Comparison of ENCODE assay signal across 11 mouse cellular contexts in the genomic region with DNA sequence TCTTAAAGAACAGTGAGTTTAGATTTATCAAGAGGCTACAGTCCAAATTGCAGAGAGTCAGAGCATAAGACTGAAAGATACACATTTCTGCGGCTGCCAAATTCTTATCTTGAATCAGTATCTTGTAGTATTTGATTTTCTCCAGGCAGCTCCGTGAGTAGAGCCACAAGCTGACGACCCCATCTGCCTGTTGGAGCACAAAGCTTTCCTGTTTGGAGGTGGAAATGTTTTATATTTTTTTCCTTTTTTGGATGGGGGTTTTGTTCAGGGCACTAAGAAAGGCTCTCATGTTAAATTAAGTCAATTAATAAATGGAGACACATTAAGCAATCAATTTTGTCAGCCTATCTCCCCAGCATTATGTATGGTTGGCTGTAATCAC. TPM values are rescaled to one million over a fixed set of nuclear protein-coding genes. Genes with fewer than 3 reads are reported as not detected.
DNase-seq lines count a peak whose midpoint lies in the region; ATAC-seq and TF ChIP-seq lines count a peak whose summit lies in the region.
"Had no signal": no experiment of that assay in that cellular context is flagged by ENCODE, and none has a peak within 500 bp of the region (broad histone marks: within the 10 kb centered on the region; RNA-seq: fewer than 3 reads in every experiment).

No protein-coding gene starts in this region.

- H3K27ac ChIP-seq in kidney, embryonic 14.5 days (ENCODE audit: low read depth, low read length) = no peak overlapping the region
- H3K27ac ChIP-seq in kidney, adult 2 months (ENCODE audit: insufficient read depth, low read depth, low read length) = no peak overlapping the region
- H3K27ac ChIP-seq in embryonic facial prominence, embryonic 13.5 days = no peak overlapping the region
- H3K27ac ChIP-seq in hindbrain, embryonic 11.5 days (ENCODE audit: low read depth, low read length) = no peak overlapping the region
- peak overlapping the region; percentile 78 for H3K27ac ChIP-seq in midbrain, embryonic 15.5 days
- H3K27ac ChIP-seq: liver, embryonic 13.5 days had no signal

- no peak for DNase-seq in kidney, adult 2 months
- DNase-seq in hindbrain, embryonic 11.5 days (ENCODE audit: low spot score) = no peak
- no peak for DNase-seq in spleen, adult 18-20 months
- DNase-seq in adrenal gland, adult 2 months = no peak
- DNase-seq: liver, embryonic 13.5 days had no signal

- peaks cover 3% of the 10 kb centered on the region; the same call in 1 of the 2 replicates for H3K4me1 ChIP-seq in kidney, embryonic 14.5 days (ENCODE audit: control insufficient read depth, insufficient read depth, low read length)
- H3K4me1 ChIP-seq in kidney, adult 2 months (ENCODE audit: control insufficient read depth, insufficient read depth, low read length) = peaks cover 5% of the 10 kb centered on the region; the same call in 1 of the 2 replicates
- peaks cover 37% of the 10 kb centered on the region for H3K4me1 ChIP-seq in embryonic facial prominence, embryonic 13.5 days
- no peaks in the 10 kb centered on the region; the same call in 1 of the 2 replicates for H3K4me1 ChIP-seq in hindbrain, embryonic 11.5 days (replicated peaks; ENCODE audit: control insufficient read depth, insufficient read depth, low read length)
- H3K4me1 ChIP-seq in midbrain, embryonic 15.5 days = peaks cover 49% of the 10 kb centered on the region

- no peaks in the 10 kb centered on the region; the same call in 1 of the 2 replicates for H3K27me3 ChIP-seq in kidney, embryonic 14.5 days (ENCODE audit: control insufficient read depth, insufficient read depth, low read length)
- no peaks in the 10 kb centered on the region for H3K27me3 ChIP-seq in kidney, adult 2 months (replicated peaks; ENCODE audit: control insufficient read depth, insufficient read depth, low read length)
- H3K27me3 ChIP-seq in embryonic facial prominence, embryonic 13.5 days = peaks cover 28% of the 10 kb centered on the region
- no peaks in the 10 kb centered on the region for H3K27me3 ChIP-seq in hindbrain, embryonic 11.5 days (ENCODE audit: control insufficient read depth, insufficient read depth, low read length)
- no peaks in the 10 kb centered on the region for H3K27me3 ChIP-seq in midbrain, embryonic 15.5 days (replicated peaks)

- WGBS in kidney, embryonic 14.5 days = 41% methylated on average over 3 of the region's 3 CpGs
- WGBS in kidney, adult 2 months = 50% methylated on average over 3 of the region's 3 CpGs
- WGBS in embryonic facial prominence, embryonic 13.5 days = 23% methylated on average over 3 of the region's 3 CpGs
- 42% methylated on average over 3 of the region's 3 CpGs for WGBS in hindbrain, embryonic 11.5 days
- 15% methylated on average over 3 of the region's 3 CpGs for WGBS in midbrain, embryonic 15.5 days

- no peak for ATAC-seq in kidney, embryonic 14.5 days (ENCODE audit: low FRiP score, low TSS enrichment)
- ATAC-seq in embryonic facial prominence, embryonic 13.5 days (ENCODE audit: insufficient number of reproducible peaks, insufficient read depth, low FRiP score, low TSS enrichment, low read depth) = no peak
- ATAC-seq in hindbrain, embryonic 11.5 days (ENCODE audit: low FRiP score) = no peak
- ATAC-seq in midbrain, embryonic 15.5 days (replicated peaks) = no peak
- ATAC-seq in erythroblast, adult 5-6 weeks (replicated peaks; ENCODE audit: low FRiP score, poor library complexity, severe bottlenecking) = no peak

- no peak overlapping the region for H3K9ac ChIP-seq in kidney, embryonic 14.5 days (ENCODE audit: low read depth, low read length)
- no peak overlapping the region for H3K9ac ChIP-seq in embryonic facial prominence, embryonic 13.5 days
- H3K9ac ChIP-seq in hindbrain, embryonic 11.5 days (ENCODE audit: low read depth, low read length) = no peak overlapping the region
- peak overlapping the region; percentile 50; the same call in 1 of the 2 replicates for H3K9ac ChIP-seq in midbrain, embryonic 15.5 days
- H3K9ac ChIP-seq: liver, embryonic 13.5 days had no signal

- no peaks in the 10 kb centered on the region for H3K9me3 ChIP-seq in kidney, embryonic 14.5 days (ENCODE audit: control insufficient read depth, low read length)
- H3K9me3 ChIP-seq in embryonic facial prominence, embryonic 13.5 days = no peaks in the 10 kb centered on the region
- no peaks in the 10 kb centered on the region for H3K9me3 ChIP-seq in hindbrain, embryonic 11.5 days (ENCODE audit: control insufficient read depth, low read length)
- no peaks in the 10 kb centered on the region for H3K9me3 ChIP-seq in midbrain, embryonic 15.5 days
- H3K9me3 ChIP-seq: liver, embryonic 13.5 days had no signal

- TF ChIP-seq CTCF in kidney, adult 2 months (conservative IDR thresholded peaks at IDR 0.05; ENCODE audit: insufficient read depth, insufficient read length, low read depth, low read length) = no peak

- H3K4me2 ChIP-seq in kidney, embryonic 14.5 days (replicated peaks; ENCODE audit: low read depth, low read length) = no peak overlapping the region; the same call in 1 of the 2 replicates
- peak overlapping the region; percentile 71; the same call in 1 of the 2 replicates for H3K4me2 ChIP-seq in embryonic facial prominence, embryonic 13.5 days
- peak overlapping the region; percentile 67; the same call in 1 of the 2 replicates for H3K4me2 ChIP-seq in hindbrain, embryonic 11.5 days (replicated peaks; ENCODE audit: low read depth, low read length)
- H3K4me2 ChIP-seq in midbrain, embryonic 15.5 days = peak overlapping the region; percentile 89

- no peaks in the 10 kb centered on the region for H3K36me3 ChIP-seq in kidney, embryonic 14.5 days (ENCODE audit: control insufficient read depth, insufficient read depth, low read length)
- no peaks in the 10 kb centered on the region for H3K36me3 ChIP-seq in kidney, adult 2 months (ENCODE audit: control insufficient read depth, insufficient read depth, low read length)
- no peaks in the 10 kb centered on the region for H3K36me3 ChIP-seq in embryonic facial prominence, embryonic 13.5 days
- H3K36me3 ChIP-seq in hindbrain, embryonic 11.5 days (ENCODE audit: control insufficient read depth, insufficient read depth, low read length) = no peaks in the 10 kb centered on the region
- H3K36me3 ChIP-seq in midbrain, embryonic 15.5 days (replicated peaks) = no peaks in the 10 kb centered on the region
- H3K36me3 ChIP-seq: liver, embryonic 13.5 days had no signal

- peak overlapping the region; percentile 32; the same call in 1 of the 2 replicates for H3K4me3 ChIP-seq in kidney, embryonic 14.5 days (ENCODE audit: low read length)
- H3K4me3 ChIP-seq in kidney, adult 2 months (ENCODE audit: insufficient read depth, low read depth, low read length) = no peak overlapping the region
- H3K4me3 ChIP-seq in embryonic facial prominence, embryonic 13.5 days = no peak overlapping the region; the same call in 1 of the 2 replicates
- no peak overlapping the region for H3K4me3 ChIP-seq in hindbrain, embryonic 11.5 days (ENCODE audit: low read depth, low read length)
- H3K4me3 ChIP-seq in midbrain, embryonic 15.5 days = peak overlapping the region; percentile 47
- H3K4me3 ChIP-seq: liver, embryonic 13.5 days had no signal

- no peak for TF ChIP-seq POLR2A in kidney, adult 2 months (IDR thresholded peaks at IDR 0.05; ENCODE audit: low read depth, low read length)

RNA-seq across cellular contexts. Expression of a gene that starts 0.4 kb away (rescaled TPM):
- polyA plus RNA-seq in kidney, embryonic 14.5 days (2014; fragmentation: Nextera tagmentation; extraction: Ambion mirVana) = 0.09 and 0.28 TPM in 2 replicates
- polyA plus RNA-seq in kidney, adult 2 months (2012; rRNA removed) = not detected in 2 replicates
- polyA plus RNA-seq in embryonic facial prominence, embryonic 13.5 days (2015; fragmentation: Nextera tagmentation; extraction: Ambion mirVana) = 0.35 and 0.37 TPM in 2 replicates
- 2.2 and 2.4 TPM in 2 replicates for polyA plus RNA-seq in hindbrain, embryonic 11.5 days (2014; fragmentation: Nextera tagmentation; extraction: Ambion mirVana)
- 3.0 and 3.4 TPM in 2 replicates for polyA plus RNA-seq in midbrain, embryonic 15.5 days (2015; fragmentation: Nextera tagmentation; extraction: Ambion mirVana)
- not detected in 2 replicates for total RNA-seq in erythroblast, adult 5-6 weeks (2015; ENCODE audit: low replicate concordance)
- not detected in 2 replicates for total RNA-seq in erythroblast, adult 5-6 weeks (2017; ENCODE audit: low replicate concordance)
- total RNA-seq in adrenal gland, adult 2 months (2021) = under 1 TPM; 0.09 to 0.21 TPM
- 0.12 and 0.13 TPM in 2 replicates for polyA plus RNA-seq in adrenal gland, adult 2 months (2012; rRNA removed)
- polyA plus RNA-seq: heart, postnatal 0 days; testis, adult 2 months had no signal

Comparison
In these comparisons a context has a peak if more than half of its experiments do, and no peak if none do; other contexts are left out.
1. H3K4me3 ChIP-seq: peak in kidney, embryonic 14.5 days (single experiment) and midbrain, embryonic 15.5 days (single experiment); none in kidney, adult 2 months (single experiment), embryonic facial prominence, embryonic 13.5 days (single experiment) and hindbrain, embryonic 11.5 days (single experiment).